Mouse (Mus musculus): ENCODE data around the gene Gm20388. TPM values are rescaled to one million over a fixed set of nuclear protein-coding genes. Genes with fewer than 3 reads are reported as not detected.
"Not testable (repeated sequence)": the region's sequence is repeated elsewhere in the genome, so short reads cannot be mapped to it uniquely, and the experiment has no call there.

Gm20388 gene
- polyA plus RNA-seq, 1 experiment from 2014 or later: not detected

GRCm38 (mm10) chr8:122630696-122631095 is 2720.1 kb downstream of the Gm20388 start:
- no peaks in the 10 kb centered on the region for H3K9me3 ChIP-seq (ENCODE audit: control insufficient read depth, low read length)
- no peak for DNase-seq (ENCODE audit: low spot score)
- H3K9ac ChIP-seq: no peak overlapping the region
- no peak overlapping the region for H3K27ac ChIP-seq
- H3K4me3 ChIP-seq (replicated peaks; ENCODE audit: low read length): no peak overlapping the region
- ATAC-seq (ENCODE audit: low FRiP score): no peak
- peaks cover 74% of the 10 kb centered on the region for H3K36me3 ChIP-seq (replicated peaks; ENCODE audit: control insufficient read depth, insufficient read depth)
- H3K4me1 ChIP-seq (replicated peaks; ENCODE audit: control insufficient read depth, insufficient read depth, low read length): no peaks in the 10 kb centered on the region
- H3K27me3 ChIP-seq (ENCODE audit: control insufficient read depth, insufficient read depth, low read length): no peaks in the 10 kb centered on the region
- WGBS: 63% methylated on average over 22 of the region's 22 CpGs
- H3K4me2 ChIP-seq (replicated peaks): no peak overlapping the region

- H3K4me2 ChIP-seq (replicated peaks); DNase-seq (ENCODE audit: low spot score); H3K9ac ChIP-seq; H3K9me3 ChIP-seq (ENCODE audit: control insufficient read depth, low read length); ATAC-seq (ENCODE audit: low FRiP score); H3K4me3 ChIP-seq (replicated peaks; ENCODE audit: low read length); H3K4me1 ChIP-seq (replicated peaks; ENCODE audit: control insufficient read depth, insufficient read depth, low read length); H3K27me3 ChIP-seq (ENCODE audit: control insufficient read depth, insufficient read depth, low read length); H3K27ac ChIP-seq: not testable (repeated sequence)
- 67% methylated on average over 3 of the region's 3 CpGs for WGBS
- H3K36me3 ChIP-seq (replicated peaks; ENCODE audit: control insufficient read depth, insufficient read depth): peaks cover 87% of the 10 kb centered on the region
Observed at GRCm38 (mm10) chr8:122632134-122632533, 2721.5 kb downstream of the Gm20388 start.

- ATAC-seq (ENCODE audit: low FRiP score): no peak
- H3K4me1 ChIP-seq (replicated peaks; ENCODE audit: control insufficient read depth, insufficient read depth, low read length): no peaks in the 10 kb centered on the region
- H3K4me3 ChIP-seq (replicated peaks; ENCODE audit: low read length): no peak overlapping the region
- WGBS: 92% methylated on average over 14 of the region's 14 CpGs
- H3K27me3 ChIP-seq (ENCODE audit: control insufficient read depth, insufficient read depth, low read length): no peaks in the 10 kb centered on the region
- no peak overlapping the region for H3K9ac ChIP-seq
- H3K9me3 ChIP-seq (ENCODE audit: control insufficient read depth, low read length): no peaks in the 10 kb centered on the region
- H3K4me2 ChIP-seq (replicated peaks): no peak overlapping the region
- H3K27ac ChIP-seq: no peak overlapping the region
- H3K36me3 ChIP-seq (replicated peaks; ENCODE audit: control insufficient read depth, insufficient read depth): peaks cover 91% of the 10 kb centered on the region
- DNase-seq (ENCODE audit: low spot score): no peak
Observed at GRCm38 (mm10) chr8:122633205-122633604, 2722.6 kb downstream of the Gm20388 start.

- H3K4me1 ChIP-seq (replicated peaks; ENCODE audit: control insufficient read depth, insufficient read depth, low read length): peaks cover 6% of the 10 kb centered on the region; the same call in 1 of the 2 replicates
- ATAC-seq (ENCODE audit: low FRiP score): no peak
- DNase-seq (ENCODE audit: low spot score): no peak
- no peak overlapping the region for H3K4me2 ChIP-seq (replicated peaks)
- peaks cover 79% of the 10 kb centered on the region for H3K36me3 ChIP-seq (replicated peaks; ENCODE audit: control insufficient read depth, insufficient read depth)
- WGBS: 86% methylated on average over 14 of the region's 14 CpGs
- no peaks in the 10 kb centered on the region for H3K9me3 ChIP-seq (ENCODE audit: control insufficient read depth, low read length)
- H3K27me3 ChIP-seq (ENCODE audit: control insufficient read depth, insufficient read depth, low read length): no peaks in the 10 kb centered on the region
- no peak overlapping the region for H3K4me3 ChIP-seq (replicated peaks; ENCODE audit: low read length)
- no peak overlapping the region for H3K27ac ChIP-seq
- H3K9ac ChIP-seq: no peak overlapping the region
Observed at GRCm38 (mm10) chr8:122635878-122636802, 2725.5 kb downstream of the Gm20388 start.

- Histone ChIP-seq H3K4me3 (replicated peaks; ENCODE audit: low read length) (no peak overlapping the region), H3K9ac (no peak overlapping the region), H3K36me3 (replicated peaks; ENCODE audit: control insufficient read depth, insufficient read depth) (peaks cover 81% of the 10 kb centered on the region), H3K9me3 (ENCODE audit: control insufficient read depth, low read length) (no peaks in the 10 kb centered on the region), H3K27me3 (ENCODE audit: control insufficient read depth, insufficient read depth, low read length) (no peaks in the 10 kb centered on the region), H3K4me2 (replicated peaks) (no peak overlapping the region), H3K27ac (no peak overlapping the region), H3K4me1 (replicated peaks; ENCODE audit: control insufficient read depth, insufficient read depth, low read length) (peaks cover 6% of the 10 kb centered on the region; the same call in 1 of the 2 replicates)
- no peak for DNase-seq (ENCODE audit: low spot score)
- ATAC-seq (ENCODE audit: low FRiP score): no peak
- 66% methylated on average over 9 of the region's 9 CpGs for WGBS
Observed at GRCm38 (mm10) chr8:122636803-122637175, 2726.1 kb downstream of the Gm20388 start.

GRCm38 (mm10) chr8:122637230-122637629 is 2726.6 kb downstream of the Gm20388 start:
- no peaks in the 10 kb centered on the region for H3K9me3 ChIP-seq (ENCODE audit: control insufficient read depth, low read length)
- ATAC-seq (ENCODE audit: low FRiP score) (no peak), DNase-seq (ENCODE audit: low spot score) (no peak)
- 94% methylated on average over 9 of the region's 9 CpGs for WGBS
- no peak overlapping the region for H3K4me3 ChIP-seq (replicated peaks; ENCODE audit: low read length)
- no peak overlapping the region for H3K4me2 ChIP-seq (replicated peaks)
- H3K27ac ChIP-seq: no peak overlapping the region
- no peak overlapping the region for H3K9ac ChIP-seq
- peaks cover 81% of the 10 kb centered on the region for H3K36me3 ChIP-seq (replicated peaks; ENCODE audit: control insufficient read depth, insufficient read depth)
- peaks cover 6% of the 10 kb centered on the region; the same call in 1 of the 2 replicates for H3K4me1 ChIP-seq (replicated peaks; ENCODE audit: control insufficient read depth, insufficient read depth, low read length)
- no peaks in the 10 kb centered on the region for H3K27me3 ChIP-seq (ENCODE audit: control insufficient read depth, insufficient read depth, low read length)

GRCm38 (mm10) chr8:122638601-122639000 is 2728.0 kb downstream of the Gm20388 start:
- peaks cover 6% of the 10 kb centered on the region; the same call in 1 of the 2 replicates for H3K4me1 ChIP-seq (replicated peaks; ENCODE audit: control insufficient read depth, insufficient read depth, low read length)
- DNase-seq (ENCODE audit: low spot score) (no peak), ATAC-seq (ENCODE audit: low FRiP score) (no peak)
- H3K9ac ChIP-seq: no peak overlapping the region
- H3K4me2 ChIP-seq (replicated peaks): no peak overlapping the region
- WGBS: 57% methylated on average over 16 of the region's 16 CpGs
- no peaks in the 10 kb centered on the region for H3K27me3 ChIP-seq (ENCODE audit: control insufficient read depth, insufficient read depth, low read length)
- H3K36me3 ChIP-seq (replicated peaks; ENCODE audit: control insufficient read depth, insufficient read depth): peaks cover 79% of the 10 kb centered on the region
- no peaks in the 10 kb centered on the region for H3K9me3 ChIP-seq (ENCODE audit: control insufficient read depth, low read length)
- H3K27ac ChIP-seq: peak overlapping the region; percentile 23; the same call in 1 of the 2 replicates
- no peak overlapping the region for H3K4me3 ChIP-seq (replicated peaks; ENCODE audit: low read length)

GRCm38 (mm10) chr8:122639521-122640248 is 2729.0 kb downstream of the Gm20388 start:
- peak; percentile 73 for ATAC-seq (ENCODE audit: low FRiP score)
- DNase-seq (ENCODE audit: low spot score): peak; percentile 63
- H3K4me2 ChIP-seq (replicated peaks): no peak overlapping the region
- no peak overlapping the region for H3K27ac ChIP-seq
- H3K36me3 ChIP-seq (replicated peaks; ENCODE audit: control insufficient read depth, insufficient read depth): peaks cover 72% of the 10 kb centered on the region
- peaks cover 6% of the 10 kb centered on the region; the same call in 1 of the 2 replicates for H3K4me1 ChIP-seq (replicated peaks; ENCODE audit: control insufficient read depth, insufficient read depth, low read length)
- H3K27me3 ChIP-seq (ENCODE audit: control insufficient read depth, insufficient read depth, low read length): no peaks in the 10 kb centered on the region
- no peak overlapping the region for H3K9ac ChIP-seq
- no peak overlapping the region for H3K4me3 ChIP-seq (replicated peaks; ENCODE audit: low read length)
- WGBS: 32% methylated on average over 16 of the region's 16 CpGs
- no peaks in the 10 kb centered on the region for H3K9me3 ChIP-seq (ENCODE audit: control insufficient read depth, low read length)

- H3K9me3 ChIP-seq (ENCODE audit: control insufficient read depth, low read length): no peaks in the 10 kb centered on the region
- H3K9ac ChIP-seq: no peak overlapping the region
- 89% methylated on average over 4 of the region's 4 CpGs for WGBS
- H3K36me3 ChIP-seq (replicated peaks; ENCODE audit: control insufficient read depth, insufficient read depth): peaks cover 70% of the 10 kb centered on the region
- H3K27ac ChIP-seq: no peak overlapping the region
- H3K4me1 ChIP-seq (replicated peaks; ENCODE audit: control insufficient read depth, insufficient read depth, low read length): peaks cover 6% of the 10 kb centered on the region; the same call in 1 of the 2 replicates
- no peaks in the 10 kb centered on the region for H3K27me3 ChIP-seq (ENCODE audit: control insufficient read depth, insufficient read depth, low read length)
- no peak overlapping the region for H3K4me2 ChIP-seq (replicated peaks)
- no peak for DNase-seq (ENCODE audit: low spot score)
- ATAC-seq (ENCODE audit: low FRiP score): no peak
- H3K4me3 ChIP-seq (replicated peaks; ENCODE audit: low read length): no peak overlapping the region
Observed at GRCm38 (mm10) chr8:122640825-122641224, 2730.2 kb downstream of the Gm20388 start.
